Mouse (Mus musculus): ENCODE results near the gene Lonrf2.

DNA sequence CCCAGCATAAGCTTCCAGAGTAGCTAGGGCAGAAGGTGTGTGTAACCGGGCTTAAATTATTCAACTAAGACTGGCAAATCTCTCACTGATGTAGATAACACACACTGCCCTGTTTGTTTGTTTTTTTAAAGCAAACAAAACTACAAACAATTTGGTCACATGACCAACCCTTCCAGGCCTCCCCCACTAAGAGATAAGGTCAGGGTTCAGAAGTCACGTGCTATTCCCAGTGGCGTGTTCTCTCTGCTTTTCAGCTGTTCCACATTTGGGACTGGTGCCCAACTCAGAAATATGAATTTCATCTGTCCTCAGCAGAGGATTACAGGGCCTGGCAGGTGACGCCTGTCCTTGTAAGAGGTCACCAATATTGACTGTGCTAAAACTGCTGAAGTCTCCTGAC lies 46.2 kb upstream of the Lonrf2 start:
- TF ChIP-seq CTCF (IDR thresholded peaks at IDR 0.05; ENCODE audit: low read depth, low read length) (no peak), GATA2 (IDR thresholded peaks at IDR 0.05; ENCODE audit: borderline replicate concordance, low read depth, low read length) (no peak)

Data from G1E (cell line).